Mouse (Mus musculus): ENCODE measurements around the gene Crygb. TPM values are rescaled to one million over a fixed set of nuclear protein-coding genes. Genes with fewer than 3 reads are reported as not detected.

The Crygb gene
- total RNA-seq (2017) = not detected in 2 replicates

DNA sequence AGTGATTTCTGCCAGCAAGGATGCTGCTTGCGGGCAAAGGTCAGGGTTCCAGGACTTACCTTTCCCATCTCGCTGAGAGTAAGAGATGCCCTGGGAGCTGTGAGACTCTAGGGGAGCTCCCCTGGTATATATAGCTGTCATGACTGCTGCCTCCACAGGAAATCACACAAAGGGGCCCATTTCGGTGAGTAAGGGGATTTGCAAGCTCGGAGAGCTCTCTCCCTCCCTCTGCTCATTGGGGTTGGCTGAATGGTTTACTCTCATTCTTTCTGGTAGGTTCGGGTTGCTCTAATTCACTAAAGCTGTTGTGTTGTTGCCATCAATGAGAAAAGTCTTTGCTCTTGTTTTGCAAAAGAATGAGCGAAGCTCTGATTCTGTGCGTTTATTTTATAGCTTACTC, at the start of gene Crygb:
Gene Crygb (minus strand): TSS at position 101 of the 400 bp plus-strand sequence.
- ATAC-seq (ENCODE audit: extremely low read depth, insufficient number of reproducible peaks, low FRiP score, poor library complexity, severe bottlenecking) = no peak

DNA sequence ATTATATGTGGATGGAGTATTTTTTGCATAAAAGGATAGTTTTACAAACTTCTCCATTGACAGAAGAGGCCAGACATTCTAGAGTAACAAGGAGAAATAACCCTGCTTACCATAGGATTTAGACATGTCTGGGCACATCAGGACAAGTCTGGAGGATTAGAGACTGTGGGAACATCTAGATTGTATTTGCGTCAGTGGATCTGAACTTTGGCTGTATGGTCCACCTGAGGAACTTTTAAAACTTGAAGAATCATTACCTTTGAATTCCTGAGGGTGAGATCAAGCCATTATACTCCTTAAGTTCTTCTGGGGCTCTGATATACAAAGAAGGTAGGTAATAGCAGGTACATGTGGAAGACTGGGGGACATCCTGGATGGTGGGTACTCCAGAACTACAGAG, 49.6 kb upstream of the Crygb start:
- ATAC-seq (ENCODE audit: extremely low read depth, insufficient number of reproducible peaks, low FRiP score, poor library complexity, severe bottlenecking) = no peak

DNA sequence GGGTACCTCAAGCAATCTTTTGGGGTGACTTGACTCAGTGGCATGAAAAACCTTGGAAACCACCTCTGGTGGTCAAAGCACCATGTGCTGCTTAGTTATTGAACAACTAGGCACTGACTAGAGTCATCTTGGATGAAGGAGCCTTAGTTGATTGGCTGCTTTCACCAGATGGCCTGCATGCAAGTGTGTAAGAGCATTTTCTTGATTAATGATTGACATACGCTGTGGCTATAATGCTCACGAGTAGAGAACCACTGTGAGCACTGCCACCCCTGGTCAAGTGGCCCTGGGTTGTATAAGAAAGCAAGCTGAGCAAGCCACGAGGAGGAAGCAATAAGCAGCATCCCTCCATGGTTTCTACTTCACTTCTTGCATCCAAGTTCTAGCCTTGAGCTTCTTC, 48.1 kb upstream of the Crygb start:
- ATAC-seq (ENCODE audit: extremely low read depth, insufficient number of reproducible peaks, low FRiP score, poor library complexity, severe bottlenecking) = no peak

DNA sequence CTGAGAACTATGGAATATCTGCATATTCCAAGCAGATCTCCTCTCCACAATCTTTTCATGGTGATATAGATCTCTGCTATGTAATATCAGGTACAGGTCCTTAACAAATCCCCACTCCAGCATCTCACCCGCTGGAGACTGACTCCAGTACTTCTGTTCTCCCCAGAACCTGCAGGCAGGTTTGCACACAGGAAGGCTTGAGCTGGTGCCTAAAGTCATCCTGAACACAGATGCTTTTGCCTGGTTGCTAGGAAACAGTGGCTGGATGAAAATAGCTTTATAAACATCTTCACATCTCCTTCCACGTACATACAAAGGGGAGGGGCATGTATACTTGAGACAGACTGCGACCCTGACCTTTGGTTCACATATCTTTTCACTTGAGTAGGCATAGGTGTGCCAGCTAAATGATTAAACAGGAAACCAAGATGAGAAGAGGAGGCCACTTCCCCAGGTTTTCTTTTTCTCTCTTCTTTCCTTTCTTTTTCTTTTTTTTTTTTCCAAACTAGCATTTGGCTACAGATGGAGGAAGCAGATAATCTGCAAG, 47.6 kb upstream of the Crygb start:
- no peak for ATAC-seq (ENCODE audit: extremely low read depth, insufficient number of reproducible peaks, low FRiP score, poor library complexity, severe bottlenecking)

DNA sequence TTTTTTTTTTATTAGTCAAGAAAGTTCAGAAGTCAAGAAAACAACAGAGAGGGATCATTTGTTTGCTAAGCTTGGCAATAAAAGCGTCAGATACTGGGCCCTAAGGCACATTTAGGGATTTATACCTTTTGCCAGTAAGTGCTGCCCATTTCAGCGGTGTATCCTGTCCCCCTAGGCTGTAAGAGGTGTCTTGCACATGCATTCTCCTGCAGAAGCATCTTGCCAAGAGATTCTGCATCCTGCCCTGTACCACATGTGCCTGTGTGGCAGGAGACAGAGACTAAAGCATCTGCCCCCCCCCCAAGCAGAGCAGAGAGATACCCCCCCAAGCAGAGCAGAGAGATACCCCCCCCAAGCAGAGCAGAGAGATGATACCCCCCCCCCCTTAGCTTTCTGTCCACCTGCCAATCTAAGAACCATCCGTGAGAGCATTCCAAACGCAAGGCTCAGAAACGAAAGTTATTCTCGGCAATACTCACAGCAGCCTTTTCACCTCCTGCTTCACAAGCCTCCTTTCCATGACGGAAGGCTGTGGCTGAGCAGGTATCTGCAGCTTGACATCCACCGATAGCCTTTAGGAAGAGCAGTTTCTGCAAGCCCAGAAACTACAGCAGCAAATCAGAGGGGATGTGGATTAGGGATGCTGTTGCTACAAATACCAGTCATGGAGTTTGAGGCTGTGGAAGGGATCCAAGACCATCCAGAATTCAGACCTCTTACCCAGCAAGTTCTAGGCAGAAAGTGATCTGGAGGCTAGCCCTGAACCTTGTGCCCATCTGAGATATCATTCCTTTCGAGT, 40.7 kb upstream of the Crygb start, which contains the start of gene D630023F18Rik:
Gene D630023F18Rik (minus strand): TSS at position 641 of the 799 bp plus-strand sequence.
- ATAC-seq (ENCODE audit: extremely low read depth, insufficient number of reproducible peaks, low FRiP score, poor library complexity, severe bottlenecking) = no peak

DNA sequence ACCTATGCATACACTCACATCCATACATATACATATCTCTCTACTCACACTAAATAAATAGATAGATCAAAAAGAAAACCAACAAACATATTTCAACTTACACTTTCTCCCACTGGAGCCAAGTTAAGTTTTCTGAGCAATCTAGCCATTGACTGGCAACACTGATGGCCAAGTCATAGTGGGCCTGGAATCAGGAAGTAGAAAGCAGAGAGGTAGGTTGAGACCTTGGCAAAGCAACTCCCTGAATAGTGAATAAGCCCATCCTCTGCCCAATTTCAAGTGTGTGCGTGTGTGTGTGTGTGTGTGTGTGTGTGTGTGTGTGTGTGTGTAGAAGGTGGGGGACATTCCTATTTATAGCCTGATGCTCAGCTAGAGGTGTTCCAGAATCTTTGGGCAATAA, 37.4 kb upstream of the Crygb start, which contains the start of gene Gm28845:
Gene Gm28845 (minus strand): TSS at position 121 of the 400 bp plus-strand sequence.
- no peak for ATAC-seq (ENCODE audit: extremely low read depth, insufficient number of reproducible peaks, low FRiP score, poor library complexity, severe bottlenecking)

DNA sequence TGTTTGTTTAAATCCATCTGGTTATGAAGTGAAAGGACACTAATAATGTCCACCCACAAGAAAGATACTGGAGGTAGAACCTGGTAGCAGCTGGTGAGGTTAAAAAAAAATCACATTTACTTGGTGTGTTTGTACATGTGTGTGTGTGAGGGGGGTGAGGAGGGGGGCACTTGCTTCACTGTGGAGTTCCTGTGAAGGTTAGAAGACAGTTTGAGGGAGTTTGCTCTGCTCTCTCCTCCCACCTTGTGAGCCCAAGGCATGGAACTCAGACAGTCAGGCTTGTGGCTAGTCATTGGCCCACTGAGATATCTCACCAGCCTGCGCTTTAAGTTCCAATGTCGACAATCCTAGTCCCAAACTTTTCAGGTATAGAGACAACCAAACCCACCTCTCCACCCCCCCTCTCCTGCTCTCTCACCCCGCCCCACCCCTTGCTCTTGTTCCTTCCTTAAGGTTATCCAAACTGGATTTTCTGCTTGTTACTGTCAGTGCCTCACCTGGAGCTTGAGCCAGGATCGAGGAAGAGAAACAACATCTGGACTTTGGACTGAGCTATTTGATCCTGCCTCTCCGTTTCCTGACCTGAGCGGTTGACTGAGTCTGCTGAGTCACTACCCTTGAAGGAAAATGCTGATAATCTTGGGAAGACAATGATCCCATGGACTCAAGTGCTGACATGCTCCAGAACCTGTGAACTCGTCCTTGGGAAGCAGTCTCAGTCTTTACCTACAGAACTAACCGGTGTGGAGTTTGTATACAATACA, 36.2 kb upstream of the Crygb start:
- ATAC-seq (ENCODE audit: extremely low read depth, insufficient number of reproducible peaks, low FRiP score, poor library complexity, severe bottlenecking) = no peak

DNA sequence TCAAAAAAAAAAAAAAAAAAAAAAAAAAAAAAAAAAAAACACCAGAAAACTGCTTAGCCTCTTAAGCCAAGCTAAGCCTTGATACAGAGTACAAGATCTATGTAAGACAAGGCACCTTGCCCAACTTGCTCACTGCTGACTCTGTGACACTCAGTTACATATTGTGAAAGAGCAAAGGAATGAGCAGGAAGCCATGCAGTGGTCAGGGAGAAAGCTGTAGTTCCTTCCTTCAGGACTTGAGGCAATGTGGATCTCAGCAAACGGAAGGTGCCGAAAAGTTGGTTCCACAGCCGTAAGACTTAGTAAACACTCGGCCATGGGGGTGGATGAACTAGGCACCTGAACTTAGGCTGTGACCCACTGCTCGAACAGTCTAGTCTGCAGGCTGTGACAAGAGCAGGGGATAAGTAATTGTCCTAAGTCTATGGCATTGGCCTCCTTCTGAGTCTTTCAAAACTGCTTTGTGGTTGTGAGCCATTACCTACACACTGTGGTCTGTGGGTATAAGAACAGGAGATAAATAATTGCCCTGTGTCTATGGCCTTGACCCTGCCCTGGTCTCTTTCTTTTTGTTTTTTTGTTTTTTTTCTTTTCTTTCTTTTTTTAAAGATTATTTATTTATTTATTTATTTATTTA, 31.6 kb upstream of the Crygb start:
- ATAC-seq (ENCODE audit: extremely low read depth, insufficient number of reproducible peaks, low FRiP score, poor library complexity, severe bottlenecking) = peak; percentile 54; the same call in 1 of the 2 replicates

DNA sequence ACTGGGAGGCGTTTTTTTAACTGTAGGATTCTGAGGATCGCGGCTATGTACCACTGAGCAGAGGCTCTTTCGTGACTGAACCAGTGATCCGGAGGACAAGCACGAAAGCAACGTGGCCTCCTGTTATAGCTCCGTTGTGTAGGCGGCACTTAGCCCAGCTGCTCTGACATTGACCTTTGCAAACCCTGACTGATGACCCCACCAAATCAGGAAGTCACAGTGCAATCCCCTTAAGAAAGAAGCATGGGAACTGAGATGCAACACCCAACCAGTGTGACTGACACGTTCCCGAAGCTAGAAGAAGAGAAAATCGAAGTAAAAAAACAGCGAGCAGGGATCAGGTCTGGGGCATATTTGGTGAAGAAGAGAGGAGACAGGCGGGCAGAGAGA, 30.7 kb upstream of the Crygb start:
- peak; percentile 40; the same call in 1 of the 2 replicates for ATAC-seq (ENCODE audit: extremely low read depth, insufficient number of reproducible peaks, low FRiP score, poor library complexity, severe bottlenecking)

DNA sequence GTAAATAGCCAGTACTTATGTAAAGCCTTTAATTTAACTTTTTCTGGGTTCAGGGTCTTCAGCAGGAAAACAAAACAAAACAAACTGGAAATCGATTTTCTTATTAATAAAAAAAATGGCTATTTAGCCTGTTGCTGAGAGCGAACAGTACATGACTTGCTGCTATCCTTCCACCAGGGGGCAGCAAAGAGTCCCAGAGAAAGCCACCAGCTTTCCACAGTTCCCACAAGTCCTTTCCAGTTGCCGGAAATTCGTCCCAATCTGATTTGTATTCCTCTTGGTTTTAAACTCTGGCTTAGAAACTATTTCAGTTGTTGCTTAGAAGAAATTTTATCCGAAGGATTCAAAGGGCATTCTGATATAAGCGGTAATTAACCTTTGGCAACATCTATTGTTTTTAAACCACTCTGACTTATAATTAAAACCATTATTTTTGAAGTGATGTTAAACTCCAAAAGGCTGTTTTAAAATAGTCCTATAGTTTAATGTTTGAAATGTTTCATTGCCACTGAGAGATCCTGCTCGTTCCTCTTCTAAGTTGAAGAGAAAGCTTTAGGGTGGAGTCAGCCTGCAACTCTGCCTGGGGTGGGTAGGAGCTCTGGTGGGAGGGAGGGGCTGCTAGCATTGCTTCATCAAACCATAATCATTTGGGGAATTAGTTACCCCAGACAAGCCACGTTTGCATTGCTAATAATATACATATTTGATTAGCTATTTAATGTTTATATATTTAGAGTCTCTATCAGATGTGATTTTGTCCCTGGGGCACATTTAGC, 30.1 kb upstream of the Crygb start:
- peak; percentile 51; the same call in 1 of the 2 replicates for ATAC-seq (ENCODE audit: extremely low read depth, insufficient number of reproducible peaks, low FRiP score, poor library complexity, severe bottlenecking)

DNA sequence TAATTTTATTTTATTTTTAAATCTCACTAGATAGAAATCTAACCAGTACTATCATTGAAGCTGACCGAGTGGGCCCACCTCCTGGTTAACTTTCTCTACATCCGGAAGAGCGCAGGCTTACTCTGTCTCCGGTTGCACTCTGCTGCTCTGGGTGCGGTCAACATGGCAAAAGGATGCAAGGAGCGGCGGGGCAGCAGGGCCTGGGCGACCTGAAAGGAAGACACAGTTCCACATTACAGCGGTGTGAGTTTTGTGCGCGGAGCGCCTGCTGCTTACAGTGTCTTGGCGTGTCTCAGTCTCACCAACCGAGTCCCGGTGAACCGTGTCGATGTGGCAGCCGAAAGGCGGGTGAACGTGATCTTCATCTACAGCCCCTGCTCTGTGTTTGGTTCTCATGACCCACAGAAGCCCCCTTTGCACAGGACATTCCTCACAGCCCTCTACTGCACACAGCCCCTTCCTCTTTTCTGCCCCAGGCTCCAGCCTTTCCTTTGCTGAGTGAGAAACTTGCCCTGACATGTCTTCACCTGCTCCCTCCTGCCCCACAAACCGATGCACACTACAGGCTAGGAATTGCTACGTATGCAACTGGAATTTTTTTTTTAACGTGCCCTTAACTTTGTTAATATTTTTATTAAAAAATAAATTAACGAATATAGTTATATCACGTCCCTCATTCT, 27.8 kb upstream of the Crygb start:
- no peak for ATAC-seq (ENCODE audit: extremely low read depth, insufficient number of reproducible peaks, low FRiP score, poor library complexity, severe bottlenecking)

DNA sequence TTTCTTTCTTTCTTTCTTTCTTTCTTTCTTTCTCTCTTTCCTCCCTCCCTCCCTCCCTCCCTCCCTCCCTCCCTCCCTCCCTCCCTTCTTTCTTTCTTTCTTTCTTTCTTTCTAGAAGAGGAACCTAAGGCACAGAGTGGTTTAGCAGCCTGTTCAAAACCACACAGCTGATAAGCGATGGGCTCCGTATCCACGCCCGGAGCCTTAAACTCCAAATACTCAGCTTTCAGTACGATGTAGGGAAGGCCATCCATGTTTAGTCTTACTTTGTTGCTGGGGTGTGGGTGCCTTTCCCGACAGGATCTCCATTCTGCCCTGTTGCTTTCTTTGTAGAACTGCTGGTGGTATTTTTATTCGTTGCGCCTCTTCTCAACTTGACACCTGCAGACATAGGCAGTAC, 27.1 kb upstream of the Crygb start:
- no peak for ATAC-seq (ENCODE audit: extremely low read depth, insufficient number of reproducible peaks, low FRiP score, poor library complexity, severe bottlenecking)

DNA sequence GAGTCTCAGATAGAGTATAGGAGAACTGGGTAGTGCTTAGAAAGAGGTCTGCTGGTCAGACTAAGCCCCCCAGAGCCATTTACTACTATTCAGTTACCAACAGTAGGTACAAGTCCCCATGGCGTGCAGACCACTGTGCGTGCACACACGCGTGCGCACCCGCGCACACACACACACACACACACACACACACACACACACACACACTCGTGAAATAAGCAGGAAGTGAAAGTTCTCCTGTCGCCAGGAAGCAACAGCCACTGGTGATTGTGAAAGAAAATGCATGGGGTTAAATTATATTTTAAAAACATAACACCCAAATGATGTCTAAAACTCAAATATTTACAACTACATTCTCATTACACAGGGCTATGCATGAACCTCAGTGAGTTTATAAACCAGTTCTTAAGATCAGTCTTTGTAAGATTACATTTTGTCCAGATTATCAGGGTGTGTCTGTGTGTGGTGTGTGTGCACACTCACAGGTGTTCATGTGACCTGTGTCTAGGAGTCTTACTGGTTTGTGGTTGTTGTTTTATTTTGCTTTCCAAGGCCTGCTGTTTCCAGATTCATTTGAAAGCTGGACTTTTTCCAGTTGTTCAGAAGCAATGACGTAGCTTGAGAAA, 25.7 kb upstream of the Crygb start:
- ATAC-seq (ENCODE audit: extremely low read depth, insufficient number of reproducible peaks, low FRiP score, poor library complexity, severe bottlenecking) = no peak

DNA sequence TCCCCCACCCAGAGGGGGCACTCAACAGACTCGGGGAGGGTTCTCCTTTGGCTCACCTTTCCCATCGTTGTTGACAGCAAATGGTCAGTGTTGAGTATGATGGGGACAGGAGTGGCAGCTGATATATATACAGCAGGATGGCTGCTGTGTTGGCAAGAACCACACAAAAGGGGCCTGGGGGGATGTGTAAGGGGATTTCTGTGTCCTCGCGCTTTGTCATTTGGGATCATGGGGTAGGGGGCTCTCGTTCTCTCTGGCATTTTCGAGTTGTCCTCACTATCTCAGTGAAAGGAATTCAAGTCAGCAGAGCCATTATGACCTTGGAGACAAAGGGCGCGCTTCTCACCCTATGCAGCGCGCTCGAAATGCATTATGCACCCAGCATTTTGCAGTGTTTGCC, 21.2 kb upstream of the Crygb start, which contains the start of gene Cryga:
Gene Cryga (minus strand): TSS at position 101 of the 400 bp plus-strand sequence.
- no peak for ATAC-seq (ENCODE audit: extremely low read depth, insufficient number of reproducible peaks, low FRiP score, poor library complexity, severe bottlenecking)

DNA sequence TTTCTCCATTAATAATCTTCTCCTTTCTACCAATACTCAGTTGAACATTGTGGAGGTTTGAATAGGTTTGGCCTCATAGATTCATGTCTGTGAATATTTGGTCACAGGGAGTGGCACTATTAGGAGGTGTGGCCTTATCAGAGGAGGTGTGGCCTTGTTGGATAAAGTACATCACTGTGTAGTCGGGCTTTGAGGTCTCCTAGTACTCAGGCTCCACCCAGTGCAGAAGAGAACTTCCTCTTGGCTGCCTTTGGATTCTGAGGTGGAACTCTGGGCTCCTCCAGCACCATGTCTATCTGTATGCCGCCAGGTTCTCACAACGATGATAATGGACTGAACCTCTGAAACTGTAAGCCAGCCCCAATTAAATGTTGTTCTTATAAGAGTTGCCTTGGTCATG, 14.9 kb upstream of the Crygb start:
- no peak for ATAC-seq (ENCODE audit: extremely low read depth, insufficient number of reproducible peaks, low FRiP score, poor library complexity, severe bottlenecking)

DNA sequence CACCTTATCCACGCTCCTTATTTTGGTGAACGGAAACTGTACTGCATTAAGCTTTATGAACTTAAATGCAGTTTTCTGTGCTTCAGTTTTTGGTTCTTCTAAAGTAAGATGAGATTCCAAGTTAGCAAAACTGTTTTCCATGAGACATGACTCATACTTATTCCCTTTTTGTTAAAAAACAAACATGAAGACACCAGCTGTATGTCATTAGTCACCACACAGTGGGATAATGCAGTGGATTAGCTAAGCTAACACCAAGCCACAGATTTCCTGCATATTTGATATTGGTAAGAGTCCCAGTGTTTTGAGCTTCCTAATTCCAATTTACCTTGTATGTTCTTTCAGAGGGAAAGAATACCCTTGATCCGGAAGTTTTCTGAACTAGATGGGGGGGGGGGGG, 9.5 kb upstream of the Crygb start:
- ATAC-seq (ENCODE audit: extremely low read depth, insufficient number of reproducible peaks, low FRiP score, poor library complexity, severe bottlenecking) = no peak

DNA sequence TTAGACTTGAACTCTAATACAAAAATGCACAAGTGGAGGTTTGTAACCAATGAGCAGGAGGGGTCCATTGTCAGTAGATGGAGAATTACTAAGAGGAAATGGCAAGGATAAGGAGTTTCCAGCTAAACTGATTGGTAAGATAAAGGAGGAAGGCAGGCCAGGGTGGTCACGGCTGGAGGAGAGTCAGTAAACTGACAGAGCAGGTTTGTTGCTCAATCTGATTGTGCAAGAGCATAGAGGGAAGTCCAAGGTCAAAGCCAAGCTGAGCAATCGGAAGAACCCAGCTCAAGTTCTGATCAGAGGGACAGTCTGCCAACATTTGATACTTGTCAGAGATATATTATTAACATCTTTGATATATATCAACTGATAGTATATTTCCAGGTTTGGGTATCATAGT, 8.3 kb upstream of the Crygb start:
- ATAC-seq (ENCODE audit: extremely low read depth, insufficient number of reproducible peaks, low FRiP score, poor library complexity, severe bottlenecking) = peak; percentile 96

Data from neutrophil, adult 5-6 weeks (primary cell).